ENCODE assay signal across 8 mouse cellular contexts in genomic region chr10:95622879-95623517, GRCm38 (mm10). TPM values are rescaled to one million over a fixed set of nuclear protein-coding genes. Genes with fewer than 3 reads are reported as not detected.
A peak's percentile ranks its signal among the peaks of the same experiment; 100 is the strongest.
DNase-seq lines count a peak whose midpoint lies in the region; ATAC-seq and TF ChIP-seq lines count a peak whose summit lies in the region.

No protein-coding gene starts in this region.

- peak; percentile 37 for ATAC-seq in lung, postnatal 0 days
- 0 out of 2 replicates have a peak, but pooled peaks have one; percentile 33 for ATAC-seq in erythroblast, adult 5-6 weeks (replicated peaks; ENCODE audit: low FRiP score, poor library complexity, severe bottlenecking)
- ATAC-seq in stomach, embryonic 15.5 days (ENCODE audit: insufficient read depth, low FRiP score, low read depth), result peak; percentile 79; the same call in 1 of the 2 replicates
- no peak for ATAC-seq in activated CD4-positive, CD25-positive, alpha-beta regulatory T cell, adult 4 months

- no peaks in the 10 kb centered on the region for H3K4me1 ChIP-seq in lung, postnatal 0 days (ENCODE audit: insufficient read depth, low read depth, low read length)
- H3K4me1 ChIP-seq in lung, adult 2 months (ENCODE audit: control insufficient read depth, insufficient read depth, low read length), result peaks cover 2% of the 10 kb centered on the region; the same call in 1 of the 2 replicates
- no peaks in the 10 kb centered on the region for H3K4me1 ChIP-seq in stomach, embryonic 15.5 days

- H3K27ac ChIP-seq in lung, postnatal 0 days (ENCODE audit: low read length), result no peak overlapping the region
- no peak overlapping the region for H3K27ac ChIP-seq in stomach, embryonic 15.5 days

- H3K4me3 ChIP-seq in lung, postnatal 0 days (ENCODE audit: low read depth, low read length), result no peak overlapping the region
- H3K4me3 ChIP-seq in lung, adult 2 months (replicated peaks; ENCODE audit: extremely low read depth, low read depth, low read length), result no peak overlapping the region
- no peak overlapping the region for H3K4me3 ChIP-seq in stomach, embryonic 15.5 days (replicated peaks)

- 13% methylated on average over 2 of the region's 2 CpGs for WGBS in lung, postnatal 0 days
- 22% methylated on average over 2 of the region's 2 CpGs for WGBS in lung, adult 2 months
- WGBS in stomach, embryonic 15.5 days, result 19% methylated on average over 2 of the region's 2 CpGs

- no peak for TF ChIP-seq EP300 in lung, postnatal 0 days (IDR thresholded peaks at IDR 0.05)

- no peak for TF ChIP-seq CTCF in lung, postnatal 0 days (IDR thresholded peaks at IDR 0.05)
- TF ChIP-seq CTCF in lung, adult 2 months (IDR thresholded peaks at IDR 0.05; ENCODE audit: insufficient read depth, low read length), result no peak

- no peak overlapping the region for H3K9ac ChIP-seq in lung, postnatal 0 days (replicated peaks; ENCODE audit: low read depth)
- H3K9ac ChIP-seq in stomach, embryonic 15.5 days, result no peak overlapping the region

- no peaks in the 10 kb centered on the region for H3K36me3 ChIP-seq in lung, postnatal 0 days (ENCODE audit: insufficient read depth, low read length)
- H3K36me3 ChIP-seq in stomach, embryonic 15.5 days, result no peaks in the 10 kb centered on the region

- no peaks in the 10 kb centered on the region for H3K27me3 ChIP-seq in lung, postnatal 0 days (replicated peaks; ENCODE audit: insufficient read depth, low read length)
- no peaks in the 10 kb centered on the region for H3K27me3 ChIP-seq in stomach, embryonic 15.5 days (replicated peaks)

- no peaks in the 10 kb centered on the region for H3K9me3 ChIP-seq in lung, postnatal 0 days (ENCODE audit: low read length)
- no peaks in the 10 kb centered on the region for H3K9me3 ChIP-seq in stomach, embryonic 15.5 days

- H3K4me2 ChIP-seq in lung, postnatal 0 days (replicated peaks; ENCODE audit: low read depth, low read length), result no peak overlapping the region
- H3K4me2 ChIP-seq in stomach, embryonic 15.5 days, result no peak overlapping the region

- TF ChIP-seq POLR2A in lung, adult 2 months (IDR thresholded peaks at IDR 0.05; ENCODE audit: borderline replicate concordance, extremely low read depth, low read depth, low read length), result no peak

- DNase-seq in lung, postnatal 0 days (ENCODE audit: low spot score), result peak; percentile 61
- DNase-seq in lung, adult 2 months, result no peak
- peak; percentile 72 for DNase-seq in kidney, postnatal 10 days
- DNase-seq in cerebellum, adult 8-10 months, result no peak
- no peak for DNase-seq in right cerebral cortex, postnatal 14 days

RNA-seq across cellular contexts. Expression of gene Anapc15-ps, which starts 50.3 kb away (rescaled TPM):
- polyA plus RNA-seq in lung, postnatal 0 days (2015; fragmentation: Nextera tagmentation; extraction: Ambion mirVana), result not detected in 2 replicates
- polyA plus RNA-seq in lung, adult 2 months (2012; rRNA removed), result not detected in 2 replicates
- total RNA-seq in erythroblast, adult 5-6 weeks (2015; ENCODE audit: low replicate concordance), result not detected in 2 replicates
- not detected in 2 replicates for total RNA-seq in erythroblast, adult 5-6 weeks (2017; ENCODE audit: low replicate concordance)
- 0.40 TPM in 1 of 2 replicates, not detected in the other for polyA plus RNA-seq in stomach, embryonic 15.5 days (2015; fragmentation: Nextera tagmentation; extraction: Ambion mirVana)
- polyA plus RNA-seq in activated CD4-positive, CD25-positive, alpha-beta regulatory T cell, adult 4 months (2017; shearing (Covaris generic)), result not detected

RNA-seq across cellular contexts. Expression of gene Nudt4, which starts 59.1 kb away (rescaled TPM):
- polyA plus RNA-seq in lung, postnatal 0 days (2015; fragmentation: Nextera tagmentation; extraction: Ambion mirVana), result 50.3 and 53.9 TPM in 2 replicates
- 18.7 and 22.5 TPM in 2 replicates for polyA plus RNA-seq in lung, adult 2 months (2012; rRNA removed)
- 103 and 137 TPM in 2 replicates for total RNA-seq in erythroblast, adult 5-6 weeks (2015; ENCODE audit: low replicate concordance)
- total RNA-seq in erythroblast, adult 5-6 weeks (2017; ENCODE audit: low replicate concordance), result 135 and 144 TPM in 2 replicates
- 61.9 and 63.7 TPM in 2 replicates for polyA plus RNA-seq in stomach, embryonic 15.5 days (2015; fragmentation: Nextera tagmentation; extraction: Ambion mirVana)
- 10 to 100 TPM; 11.3 to 14.8 TPM for polyA plus RNA-seq in activated CD4-positive, CD25-positive, alpha-beta regulatory T cell, adult 4 months (2017; shearing (Covaris generic))

Comparison
In these comparisons a context has a peak if more than half of its experiments do, and no peak if none do; other contexts are left out.
1. DNase-seq: peak in lung, postnatal 0 days (single experiment) and kidney, postnatal 10 days (single experiment); none in lung, adult 2 months (single experiment), cerebellum, adult 8-10 months (single experiment) and right cerebral cortex, postnatal 14 days (single experiment).